Mouse (Mus musculus) bone marrow macrophage, adult 2 months (primary cell): ENCODE measurements at regions not wholly inside any gene's neighbourhood (a gene's known extent, or its start where the extent isn't known, plus 50 kb on each side); places are given as distances from the start of the nearest gene placed in this dataset.

Experiments
- CTCF ChIP-seq: IDR thresholded peaks from 2 replicates; pipeline ENCODE4 v1.5.1; 2012; ENCODE audit warnings: low read depth, mild to moderate bottlenecking, low read length, moderate library complexity
- POLR2A ChIP-seq: IDR thresholded peaks from 2 replicates; pipeline ENCODE4 v1.6.1; 2012; ENCODE audit warnings: mild to moderate bottlenecking, low read depth, low read length, borderline replicate concordance

DNA sequence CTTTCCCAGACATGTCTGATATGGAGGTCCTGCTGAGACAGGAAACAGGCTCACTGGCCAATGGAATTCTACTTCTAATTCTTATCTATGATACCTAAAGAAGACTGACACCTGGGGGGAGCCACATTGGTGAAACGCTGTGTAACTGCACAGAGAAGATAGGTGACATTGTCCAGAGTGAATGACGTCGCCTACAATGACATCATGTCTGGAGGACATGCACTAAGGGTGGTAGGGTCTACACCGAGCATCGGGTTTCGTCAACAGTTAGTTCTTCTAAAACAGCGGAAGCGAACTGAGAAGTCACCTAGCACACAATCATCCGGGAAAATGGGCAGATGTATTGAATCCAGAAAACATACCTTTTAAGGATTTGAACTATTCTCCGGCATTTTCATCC, 402.7 kb upstream of the Map3k7 start:
- TF ChIP-seq CTCF: no peak
- no peak for TF ChIP-seq POLR2A
